In genomic region chr12:116407883-116408282, GRCm38 (mm10) we compare ENCODE assay signal across 23 mouse cellular contexts. TPM values are rescaled to one million over a fixed set of nuclear protein-coding genes. Genes with fewer than 3 reads are reported as not detected.
A peak's percentile ranks its signal among the peaks of the same experiment; 100 is the strongest.
DNase-seq lines count a peak whose midpoint lies in the region; ATAC-seq and TF ChIP-seq lines count a peak whose summit lies in the region.
"Had no signal": no experiment of that assay in that cellular context is flagged by ENCODE, and none has a peak within 500 bp of the region (broad histone marks: within the 10 kb centered on the region; RNA-seq: fewer than 3 reads in every experiment).

No protein-coding gene starts in this region.

- H3K9me3 ChIP-seq in erythroblast, embryonic 14.5 days (ENCODE audit: control insufficient read depth, low read length), result peaks cover 10% of the 10 kb centered on the region
- H3K9me3 ChIP-seq in liver, embryonic 14.5 days (ENCODE audit: control insufficient read depth, low read length), result no peaks in the 10 kb centered on the region
- peaks cover 12% of the 10 kb centered on the region; the same call in 1 of the 2 replicates for H3K9me3 ChIP-seq in forebrain, embryonic 11.5 days (ENCODE audit: control insufficient read depth, low read length)

- ATAC-seq in erythroblast, adult 5-6 weeks (replicated peaks; ENCODE audit: low FRiP score, poor library complexity, severe bottlenecking), result no peak
- ATAC-seq in liver, embryonic 14.5 days (ENCODE audit: insufficient read depth), result no peak
- 0 out of 2 replicates have a peak, but pooled peaks have one; percentile 19 for ATAC-seq in megakaryocyte-erythroid progenitor cell, adult 5-6 weeks (replicated peaks; ENCODE audit: low FRiP score, low TSS enrichment, poor library complexity, severe bottlenecking)
- no peak for ATAC-seq in forebrain, embryonic 11.5 days (replicated peaks; ENCODE audit: low FRiP score)
- ATAC-seq: activated CD4-positive, CD25-positive, alpha-beta regulatory T cell, adult 4 months; CD4-positive, CD25-positive, alpha-beta regulatory T cell, adult 4 months; forebrain, embryonic 16.5 days; Patski had no signal

- WGBS in liver, embryonic 14.5 days (ENCODE audit: insufficient replicate concordance), result 45% methylated on average over 5 of the region's 5 CpGs
- 99% methylated on average over 5 of the region's 5 CpGs for WGBS in forebrain, embryonic 11.5 days

- peak overlapping the region; percentile 56 for H3K4me2 ChIP-seq in liver, embryonic 14.5 days (ENCODE audit: low read depth)
- H3K4me2 ChIP-seq in forebrain, embryonic 11.5 days (ENCODE audit: low read depth, low read length, severe bottlenecking), result no peak overlapping the region
- H3K4me2 ChIP-seq: forebrain, embryonic 12.5 days; heart, embryonic 12.5 days; hindbrain, embryonic 15.5 days had no signal

- no peak overlapping the region for H3K27ac ChIP-seq in liver, embryonic 14.5 days
- H3K27ac ChIP-seq in forebrain, embryonic 11.5 days (ENCODE audit: low read depth, low read length), result no peak overlapping the region
- H3K27ac ChIP-seq: embryonic facial prominence, embryonic 10.5 days; forebrain, embryonic 12.5 days; heart, adult 2 months; hindbrain, embryonic 15.5 days had no signal

- DNase-seq in liver, result peak; percentile 33
- no peak for DNase-seq in liver, embryonic 14.5 days (ENCODE audit: low read depth in 3 of 3, low spot score in 3 of 3)
- DNase-seq in ovary, postnatal 36 days (ENCODE audit: low spot score), result no peak
- no peak for DNase-seq in forebrain, embryonic 11.5 days (ENCODE audit: low spot score)
- DNase-seq: adrenal gland, postnatal 14 days; B cell, adult 2 months; cerebellum, adult 18-20 months; cerebellum, adult 9-11 months; cerebellum, postnatal 36 days; gastrocnemius, postnatal 10 days; heart, adult 2 months; heart, postnatal 36 days had no signal

- peak; percentile 24; the same call in 1 of the 2 replicates for TF ChIP-seq EP300 in liver, embryonic 14.5 days (IDR thresholded peaks at IDR 0.05; ENCODE audit: low read depth)

- H3K4me3 ChIP-seq in erythroblast, embryonic 14.5 days (replicated peaks), result peak overlapping the region; percentile 79
- H3K4me3 ChIP-seq in liver, embryonic 14.5 days (ENCODE audit: insufficient read depth in 1 of 2, low read depth in 2 of 2, low read length in 2 of 2), result peak overlapping the region; percentile 7 to 95; a peak in 3 of 4 replicates
- no peak overlapping the region for H3K4me3 ChIP-seq in forebrain, embryonic 11.5 days (ENCODE audit: low read depth, low read length)
- H3K4me3 ChIP-seq: embryonic facial prominence, embryonic 10.5 days; forebrain, embryonic 12.5 days; heart, adult 2 months; heart, embryonic 12.5 days; hindbrain, embryonic 15.5 days had no signal

- H3K36me3 ChIP-seq in erythroblast, embryonic 14.5 days (ENCODE audit: control insufficient read depth), result peaks cover 87% of the 10 kb centered on the region
- H3K36me3 ChIP-seq in liver, embryonic 14.5 days (replicated peaks; ENCODE audit: control insufficient read depth, insufficient read depth, low read depth), result peaks cover 53% of the 10 kb centered on the region
- peaks cover 10% of the 10 kb centered on the region; the same call in 1 of the 2 replicates for H3K36me3 ChIP-seq in forebrain, embryonic 11.5 days (ENCODE audit: control insufficient read depth, insufficient read depth, low read length)

- H3K4me1 ChIP-seq in erythroblast, embryonic 14.5 days (ENCODE audit: control insufficient read depth), result peaks cover 54% of the 10 kb centered on the region
- H3K4me1 ChIP-seq in liver, embryonic 14.5 days (replicated peaks; ENCODE audit: control insufficient read depth in 2 of 2, insufficient read depth in 2 of 2, low read length in 1 of 2), result peaks cover 8 to 24% of the 10 kb centered on the region in 2 experiments
- H3K4me1 ChIP-seq in forebrain, embryonic 11.5 days (replicated peaks; ENCODE audit: control insufficient read depth, insufficient read depth, low read length), result peaks cover 3% of the 10 kb centered on the region

- TF ChIP-seq CTCF in liver, embryonic 14.5 days (IDR thresholded peaks at IDR 0.05; ENCODE audit: low read depth), result no peak

- H3K9ac ChIP-seq in liver, embryonic 14.5 days (replicated peaks), result peak overlapping the region; percentile 48
- H3K9ac ChIP-seq in forebrain, embryonic 11.5 days (ENCODE audit: low read length), result no peak overlapping the region
- H3K9ac ChIP-seq: forebrain, embryonic 12.5 days; heart, embryonic 12.5 days; hindbrain, embryonic 15.5 days had no signal

- no peaks in the 10 kb centered on the region for H3K27me3 ChIP-seq in erythroblast, embryonic 14.5 days (ENCODE audit: control insufficient read depth)
- no peaks in the 10 kb centered on the region for H3K27me3 ChIP-seq in liver, embryonic 14.5 days (ENCODE audit: control insufficient read depth, insufficient read depth, low read length)
- H3K27me3 ChIP-seq in forebrain, embryonic 11.5 days (ENCODE audit: control insufficient read depth, insufficient read depth, low read length), result no peaks in the 10 kb centered on the region
- H3K27me3 ChIP-seq: forebrain, embryonic 12.5 days; heart, embryonic 12.5 days; hindbrain, embryonic 15.5 days; Patski had no signal

RNA-seq across cellular contexts. Expression of gene Ncapg2, which starts 2.7 kb away (rescaled TPM):
- polyA plus RNA-seq in erythroblast, embryonic 14.5 days (2012), result 1.4 and 1.7 TPM in 2 replicates
- 52.2 and 57.3 TPM in 2 replicates for total RNA-seq in erythroblast, adult 5-6 weeks (2015; ENCODE audit: low replicate concordance)
- 100 and 123 TPM in 2 replicates for total RNA-seq in erythroblast, adult 5-6 weeks (2017; ENCODE audit: low replicate concordance)
- 15.9 and 25.4 TPM in 2 replicates for polyA plus RNA-seq in liver, embryonic 14.5 days (2012; rRNA removed)
- 55.8 TPM in 2 replicates for polyA plus RNA-seq in liver, embryonic 14.5 days (2014; fragmentation: Nextera tagmentation; extraction: Ambion mirVana)
- total RNA-seq in megakaryocyte-erythroid progenitor cell, adult 5-6 weeks (2014; fragmentation: Nextera tagmentation), result 81.5 and 90.3 TPM in 2 replicates
- 192 TPM in 2 replicates for total RNA-seq in megakaryocyte-erythroid progenitor cell, adult 5-6 weeks (2017)
- 52.8 and 57.3 TPM in 2 replicates for polyA plus RNA-seq in forebrain, embryonic 11.5 days (2014; fragmentation: Nextera tagmentation; extraction: Ambion mirVana)
